Mouse (Mus musculus): ENCODE measurements around the gene Dapk1. TPM values are rescaled to one million over a fixed set of nuclear protein-coding genes. Genes with fewer than 3 reads are reported as not detected.

Gene Dapk1
- polyA plus RNA-seq, 1 experiment = 0.52 TPM

GRCm38 (mm10) chr13:60731001-60731400, 129.3 kb downstream of the Dapk1 start:
- H3ac ChIP-seq (ENCODE audit: control insufficient read depth, insufficient read length) = no peak overlapping the region
- no peak for TF ChIP-seq MYOD1 (IDR thresholded peaks at IDR 0.05; ENCODE audit: control insufficient read depth in 1 of 3, insufficient read length in 2 of 3, low read depth in 2 of 3)
- no peak for TF ChIP-seq SRF (IDR thresholded peaks at IDR 0.05; ENCODE audit: control insufficient read depth, insufficient read length, low read depth)
- TF ChIP-seq E2F4 (IDR thresholded peaks at IDR 0.05; ENCODE audit: insufficient read depth) = no peak
- no peak for TF ChIP-seq TCF3 (IDR thresholded peaks at IDR 0.05; ENCODE audit: insufficient read length, low read depth)
- TF ChIP-seq MAX (IDR thresholded peaks at IDR 0.05; ENCODE audit: low read depth) = no peak
- no peak for TF ChIP-seq REST (IDR thresholded peaks at IDR 0.05; ENCODE audit: insufficient read depth, insufficient read length)
- TF ChIP-seq CEBPB (IDR thresholded peaks at IDR 0.05; ENCODE audit: insufficient read depth, poor library complexity, severe bottlenecking) = no peak
- no peak for TF ChIP-seq TCF12 (IDR thresholded peaks at IDR 0.05; ENCODE audit: insufficient read depth, poor library complexity, severe bottlenecking)
- TF ChIP-seq POLR2AphosphoS2 (IDR thresholded peaks at IDR 0.05; ENCODE audit: insufficient read length, low read depth) = no peak
- TF ChIP-seq USF1 (IDR thresholded peaks at IDR 0.05; ENCODE audit: low read depth) = no peak
- TF ChIP-seq POLR2A (IDR thresholded peaks at IDR 0.05; ENCODE audit: insufficient read length, low read depth) = no peak
- no peak for TF ChIP-seq MYOG (IDR thresholded peaks at IDR 0.05; ENCODE audit: control insufficient read depth in 1 of 3, insufficient read depth in 1 of 3, insufficient read length in 2 of 3, low read depth in 2 of 3)
- H3K36me3 ChIP-seq (ENCODE audit: control insufficient read depth, insufficient read depth) = no peaks in the 10 kb centered on the region
- no peak overlapping the region for H3K4me2 ChIP-seq (ENCODE audit: low read depth)
- no peak overlapping the region for H3K4me3 ChIP-seq
- no peaks in the 10 kb centered on the region for H3K79me2 ChIP-seq (ENCODE audit: control insufficient read depth, insufficient read depth)
- H3K27me3 ChIP-seq (ENCODE audit: control insufficient read depth, insufficient read depth, insufficient read length) = peaks cover 16% of the 10 kb centered on the region

DNA sequence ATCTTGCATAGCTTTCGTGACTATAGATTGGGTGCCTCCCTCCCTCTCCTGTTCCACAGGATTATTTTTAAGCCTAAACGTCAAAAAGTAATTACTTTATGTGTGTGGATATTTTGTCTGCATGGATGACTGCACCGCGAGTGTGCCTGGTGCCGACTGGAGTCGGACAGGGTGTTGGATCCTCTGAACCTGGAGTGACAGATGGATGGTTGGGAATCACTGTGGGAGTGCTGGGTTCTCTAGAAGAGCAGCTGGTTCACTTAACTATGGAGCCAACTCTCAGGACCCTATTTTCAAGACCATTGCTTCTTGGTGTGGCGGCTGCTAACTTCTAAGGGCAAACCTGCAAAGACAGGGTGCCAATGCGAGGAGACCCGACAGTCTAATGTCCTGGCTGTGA, 133.6 kb downstream of the Dapk1 start:
- Histone ChIP-seq H3ac (ENCODE audit: control insufficient read depth, insufficient read length) (no peak overlapping the region), H3K27me3 (ENCODE audit: control insufficient read depth, insufficient read depth, insufficient read length) (peaks cover 16% of the 10 kb centered on the region), H3K36me3 (ENCODE audit: control insufficient read depth, insufficient read depth) (no peaks in the 10 kb centered on the region), H3K79me2 (ENCODE audit: control insufficient read depth, insufficient read depth) (no peaks in the 10 kb centered on the region), H3K4me3 (no peak overlapping the region), H3K4me2 (ENCODE audit: low read depth) (no peak overlapping the region)
- no peak for TF ChIP-seq REST (IDR thresholded peaks at IDR 0.05; ENCODE audit: insufficient read depth, insufficient read length)
- no peak for TF ChIP-seq E2F4 (IDR thresholded peaks at IDR 0.05; ENCODE audit: insufficient read depth)
- TF ChIP-seq MYOD1 (IDR thresholded peaks at IDR 0.05; ENCODE audit: control insufficient read depth in 1 of 3, insufficient read length in 2 of 3, low read depth in 2 of 3) = no peak
- no peak for TF ChIP-seq MYOG (IDR thresholded peaks at IDR 0.05; ENCODE audit: control insufficient read depth in 1 of 3, insufficient read depth in 1 of 3, insufficient read length in 2 of 3, low read depth in 2 of 3)
- no peak for TF ChIP-seq POLR2A (IDR thresholded peaks at IDR 0.05; ENCODE audit: insufficient read length, low read depth)
- TF ChIP-seq TCF12 (IDR thresholded peaks at IDR 0.05; ENCODE audit: insufficient read depth, poor library complexity, severe bottlenecking) = no peak

- Histone ChIP-seq H3ac (ENCODE audit: control insufficient read depth, insufficient read length) (no peak overlapping the region), H3K4me3 (no peak overlapping the region), H3K36me3 (ENCODE audit: control insufficient read depth, insufficient read depth) (no peaks in the 10 kb centered on the region), H3K79me2 (ENCODE audit: control insufficient read depth, insufficient read depth) (no peaks in the 10 kb centered on the region), H3K4me2 (ENCODE audit: low read depth) (no peak overlapping the region), H3K27me3 (ENCODE audit: control insufficient read depth, insufficient read depth, insufficient read length) (peaks cover 8% of the 10 kb centered on the region)
- TF ChIP-seq CEBPB (IDR thresholded peaks at IDR 0.05; ENCODE audit: insufficient read depth, poor library complexity, severe bottlenecking) (no peak), TCF12 (IDR thresholded peaks at IDR 0.05; ENCODE audit: insufficient read depth, poor library complexity, severe bottlenecking) (no peak), SRF (IDR thresholded peaks at IDR 0.05; ENCODE audit: control insufficient read depth, insufficient read length, low read depth) (no peak), POLR2A (IDR thresholded peaks at IDR 0.05; ENCODE audit: insufficient read length, low read depth) (no peak), MAX (IDR thresholded peaks at IDR 0.05; ENCODE audit: low read depth) (no peak), TCF3 (IDR thresholded peaks at IDR 0.05; ENCODE audit: insufficient read length, low read depth) (no peak), POLR2AphosphoS2 (IDR thresholded peaks at IDR 0.05; ENCODE audit: insufficient read length, low read depth) (no peak), MYOG (IDR thresholded peaks at IDR 0.05; ENCODE audit: control insufficient read depth in 1 of 3, insufficient read depth in 1 of 3, insufficient read length in 2 of 3, low read depth in 2 of 3) (no peak), MYOD1 (IDR thresholded peaks at IDR 0.05; ENCODE audit: control insufficient read depth in 1 of 3, insufficient read length in 2 of 3, low read depth in 2 of 3) (no peak), USF1 (IDR thresholded peaks at IDR 0.05; ENCODE audit: low read depth) (no peak), E2F4 (IDR thresholded peaks at IDR 0.05; ENCODE audit: insufficient read depth) (no peak), REST (IDR thresholded peaks at IDR 0.05; ENCODE audit: insufficient read depth, insufficient read length) (no peak)
These were observed 134.8 kb downstream of the Dapk1 start for GRCm38 (mm10) chr13:60736421-60737105.

DNA sequence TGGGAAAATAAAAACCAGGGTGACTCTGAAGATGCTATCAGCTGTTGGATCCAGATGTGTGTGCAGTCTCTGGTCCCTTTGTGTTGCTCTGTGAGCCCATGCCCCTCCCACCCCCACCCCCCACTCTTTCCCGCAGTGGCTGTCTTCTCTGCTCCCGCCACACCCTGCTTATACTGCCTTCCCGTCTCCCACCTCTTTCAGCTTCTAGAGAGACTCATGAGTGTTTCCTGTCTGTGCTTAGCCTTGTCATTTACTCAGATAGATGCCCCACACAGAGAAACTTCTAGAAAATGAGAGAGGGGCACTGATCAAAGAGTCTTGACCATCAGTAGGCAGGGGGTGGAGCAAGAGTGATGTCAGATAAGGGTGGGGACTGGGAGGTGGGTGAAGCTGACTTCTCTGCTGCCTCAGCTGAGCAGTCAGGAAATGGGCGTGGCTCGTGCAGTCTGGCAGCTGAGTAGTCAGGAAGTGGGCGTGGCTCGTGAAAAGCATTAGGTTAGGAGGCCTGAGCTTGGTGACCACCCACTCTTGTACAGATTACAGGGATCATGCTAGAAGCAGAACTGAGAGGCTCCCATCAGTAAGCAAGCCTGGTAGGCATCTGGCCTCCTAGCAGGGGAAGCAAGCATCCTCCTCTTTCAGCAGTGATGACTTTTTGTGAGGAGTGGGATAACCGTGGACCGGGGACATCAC, 136.0 kb downstream of the Dapk1 start:
- Histone ChIP-seq H3K36me3 (ENCODE audit: control insufficient read depth, insufficient read depth) (no peaks in the 10 kb centered on the region), H3K4me2 (ENCODE audit: low read depth) (peak overlapping the region; percentile 25), H3K4me3 (no peak overlapping the region), H3K27me3 (ENCODE audit: control insufficient read depth, insufficient read depth, insufficient read length) (peaks cover 14% of the 10 kb centered on the region), H3K79me2 (ENCODE audit: control insufficient read depth, insufficient read depth) (no peaks in the 10 kb centered on the region), H3ac (ENCODE audit: control insufficient read depth, insufficient read length) (no peak overlapping the region)
- TF ChIP-seq MYOG (IDR thresholded peaks at IDR 0.05; ENCODE audit: control insufficient read depth in 1 of 3, insufficient read depth in 1 of 3, insufficient read length in 2 of 3, low read depth in 2 of 3) (no peak), MYOD1 (IDR thresholded peaks at IDR 0.05; ENCODE audit: control insufficient read depth in 1 of 3, insufficient read length in 2 of 3, low read depth in 2 of 3) (no peak), POLR2A (IDR thresholded peaks at IDR 0.05; ENCODE audit: insufficient read length, low read depth) (no peak), TCF12 (IDR thresholded peaks at IDR 0.05; ENCODE audit: insufficient read depth, poor library complexity, severe bottlenecking) (no peak), TCF3 (IDR thresholded peaks at IDR 0.05; ENCODE audit: insufficient read length, low read depth) (no peak), MAX (IDR thresholded peaks at IDR 0.05; ENCODE audit: low read depth) (no peak), SRF (IDR thresholded peaks at IDR 0.05; ENCODE audit: control insufficient read depth, insufficient read length, low read depth) (no peak), USF1 (IDR thresholded peaks at IDR 0.05; ENCODE audit: low read depth) (no peak), POLR2AphosphoS2 (IDR thresholded peaks at IDR 0.05; ENCODE audit: insufficient read length, low read depth) (no peak)
